Mouse (Mus musculus) liver, adult 2 months (tissue): ENCODE results near the gene Cox20.

Experiments used
- CTCF ChIP-seq: fragments of 200-500 bp; IDR thresholded peaks from 2 replicates; pipeline ENCODE4 v1.5.1; 2011; ENCODE audit warnings: low read depth, low read length, control low read depth
- POLR2A ChIP-seq: fragments of 200-500 bp; IDR thresholded peaks from 2 replicates; pipeline ENCODE4 v1.6.1; 2011; ENCODE audit warnings: low read length, control low read depth; ENCODE audit not compliant: insufficient read depth; ENCODE audit errors: extremely low read depth

DNA sequence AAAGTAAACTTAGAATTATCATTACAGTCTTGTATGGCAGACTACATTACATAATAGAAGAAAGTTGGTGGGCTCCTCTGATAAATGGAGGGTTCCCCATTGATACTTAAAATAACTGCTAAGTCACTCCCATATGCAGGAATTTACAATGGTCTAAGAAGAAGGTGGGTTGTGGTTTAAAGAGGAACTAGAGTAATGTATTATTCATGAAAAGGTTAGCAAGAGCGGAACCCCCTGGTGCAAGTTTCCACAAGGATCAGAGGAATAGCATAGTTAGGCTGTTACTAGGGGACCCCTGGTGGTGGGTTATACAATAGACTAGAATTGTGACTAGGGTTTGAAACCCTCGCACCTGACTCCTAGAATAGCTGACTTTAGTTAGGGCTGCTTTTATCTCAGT lies 41.8 kb downstream of the Cox20 start:
- TF ChIP-seq CTCF (no peak), POLR2A (no peak)
